Mouse (Mus musculus) embryonic facial prominence, embryonic 14.5 days (tissue): ENCODE data around the gene Phldb1. TPM values are rescaled to one million over a fixed set of nuclear protein-coding genes. Genes with fewer than 3 reads are reported as not detected.

Source experiments
- ATAC-seq: fragments of 200-750 bp; cut with Nextera tagmentation; 2 replicates; pipeline ENCODE4 v1.8.0; 2017; ENCODE audit warnings: low read depth, moderate number of reproducible peaks, moderate TSS enrichment
- DNase-seq: peaks from one replicate; pipeline ENCODE4 v3.0.0-alpha.2; 2015; ENCODE audit warnings: low spot score
- H3K27ac ChIP-seq: fragments of 300-500 bp; sonication (generic); replicated peaks from 2 replicates; pipeline ENCODE4 v1.5.1; 2014; ENCODE audit warnings: low read depth, mild to moderate bottlenecking, low read length, moderate library complexity
- H3K27me3 ChIP-seq: fragments of 300-500 bp; sonication (generic); replicated peaks from 2 replicates; pipeline ENCODE4 v1.6.1; 2014; ENCODE audit warnings: low read length; ENCODE audit not compliant: control insufficient read depth, insufficient read depth
- H3K36me3 ChIP-seq: fragments of 300-500 bp; sonication (generic); 2 replicates; pipeline ENCODE4 v1.6.1; 2014; ENCODE audit warnings: low read length, mixed read lengths; ENCODE audit not compliant: control insufficient read depth, insufficient read depth
- H3K4me1 ChIP-seq: fragments of 300-500 bp; sonication (generic); 2 replicates; pipeline ENCODE4 v1.6.1; 2014; ENCODE audit warnings: antibody characterized with exemption, low read length; ENCODE audit not compliant: control insufficient read depth, insufficient read depth
- H3K4me2 ChIP-seq: fragments of 300-500 bp; sonication (generic); 2 replicates; pipeline ENCODE4 v1.6.1; 2014; ENCODE audit warnings: low read depth, mild to moderate bottlenecking, low read length, moderate library complexity, mixed read lengths
- H3K4me3 ChIP-seq: fragments of 300-500 bp; sonication (generic); 2 replicates; pipeline ENCODE4 v1.5.1; 2014; ENCODE audit warnings: low read depth, mild to moderate bottlenecking, low read length
- H3K9ac ChIP-seq: fragments of 300-500 bp; sonication (generic); 2 replicates; pipeline ENCODE4 v1.6.1; 2014; ENCODE audit warnings: low read depth, mild to moderate bottlenecking, low read length, moderate library complexity, mixed read lengths
- H3K9me3 ChIP-seq: fragments of 300-500 bp; sonication (generic); 2 replicates; pipeline ENCODE4 v1.6.1; 2016; ENCODE audit warnings: low read length; ENCODE audit not compliant: control insufficient read depth
- WGBS: fragments of 180-500 bp; shearing (Covaris S2); extraction: QIAGEN DNeasy Blood & Tissue Kit; methylation state at CpG from one replicate; pipeline ENCODE4 v1.1.7; 2014; 5-methylcytosine and 5-hydroxymethylcytosine counted together
- polyA plus RNA-seq: library from polyadenylated mRNA; unstranded; fragments of >200 nt; fragmentation: Nextera tagmentation; extraction: Ambion mirVana; gene quantifications from 2 replicates; pipeline ENCODE4 v1.2.1, GENCODE M21; 2014

Phldb1 gene
- polyA plus RNA-seq, 1 experiment from 2014 or later, result 40.3 TPM

GRCm38 (mm10) chr9:44748473-44748872 is 13.5 kb upstream of the Phldb1 start:
- DNase-seq (peak; percentile 60), ATAC-seq (0 out of 2 replicates have a peak, but pooled peaks have one; percentile 26)
- Histone ChIP-seq H3K4me2 (no peak overlapping the region), H3K27me3 (no peaks in the 10 kb centered on the region), H3K4me1 (no peaks in the 10 kb centered on the region), H3K9me3 (no peaks in the 10 kb centered on the region), H3K27ac (no peak overlapping the region), H3K36me3 (peaks cover 97% of the 10 kb centered on the region), H3K9ac (no peak overlapping the region), H3K4me3 (no peak overlapping the region)
- 71% methylated on average over 7 of the region's 7 CpGs for WGBS

GRCm38 (mm10) chr9:44747341-44747740 is 12.3 kb upstream of the Phldb1 start:
- Histone ChIP-seq H3K9me3 (no peaks in the 10 kb centered on the region), H3K4me1 (no peaks in the 10 kb centered on the region), H3K4me3 (no peak overlapping the region), H3K9ac (no peak overlapping the region), H3K4me2 (no peak overlapping the region), H3K27me3 (no peaks in the 10 kb centered on the region), H3K36me3 (peaks cover 99% of the 10 kb centered on the region), H3K27ac (no peak overlapping the region)
- WGBS, result 94% methylated on average over 3 of the region's 3 CpGs
- DNase-seq, result no peak
- no peak for ATAC-seq

DNA sequence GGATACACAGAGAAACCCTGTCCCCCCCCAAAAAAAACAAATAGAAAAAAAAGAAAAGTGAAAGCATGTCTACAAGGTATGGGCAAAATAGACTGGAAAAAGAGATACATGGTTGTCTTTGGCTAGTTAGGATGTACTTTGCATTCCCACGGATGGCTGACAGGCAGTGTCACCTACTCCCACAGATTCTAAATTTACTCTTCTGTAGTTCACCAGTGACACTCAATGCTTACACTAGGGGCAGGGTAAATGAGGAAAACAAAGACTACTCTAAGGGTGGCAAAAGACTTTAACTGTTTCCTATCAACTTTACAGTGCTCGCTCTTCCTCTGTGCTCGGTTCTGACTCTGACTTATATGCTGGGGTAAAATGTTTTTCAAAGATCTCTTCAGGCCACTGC is 11.7 kb upstream of the Phldb1 start:
- DNase-seq, result no peak
- Histone ChIP-seq H3K36me3 (peaks cover 96% of the 10 kb centered on the region), H3K9me3 (no peaks in the 10 kb centered on the region), H3K27me3 (no peaks in the 10 kb centered on the region), H3K4me2 (no peak overlapping the region), H3K9ac (no peak overlapping the region), H3K27ac (no peak overlapping the region), H3K4me1 (no peaks in the 10 kb centered on the region), H3K4me3 (no peak overlapping the region)
- ATAC-seq, result no peak
- 87% methylated on average over 3 of the region's 3 CpGs for WGBS

GRCm38 (mm10) chr9:44745371-44745770 is 10.4 kb upstream of the Phldb1 start:
- DNase-seq (no peak), ATAC-seq (no peak)
- H3K27me3 ChIP-seq, result no peaks in the 10 kb centered on the region
- no peak overlapping the region for H3K9ac ChIP-seq
- no peaks in the 10 kb centered on the region for H3K9me3 ChIP-seq
- H3K36me3 ChIP-seq, result peaks cover 89% of the 10 kb centered on the region
- H3K4me2 ChIP-seq, result no peak overlapping the region
- H3K27ac ChIP-seq, result no peak overlapping the region
- H3K4me3 ChIP-seq, result no peak overlapping the region
- no peaks in the 10 kb centered on the region for H3K4me1 ChIP-seq
- WGBS, result 92% methylated on average over 7 of the region's 7 CpGs

GRCm38 (mm10) chr9:44740663-44741192 is 5.7 kb upstream of the Phldb1 start:
- no peak overlapping the region for H3K27ac ChIP-seq
- H3K27me3 ChIP-seq, result no peaks in the 10 kb centered on the region
- no peak overlapping the region for H3K4me2 ChIP-seq
- no peaks in the 10 kb centered on the region for H3K9me3 ChIP-seq
- ATAC-seq (no peak), DNase-seq (no peak)
- H3K9ac ChIP-seq, result no peak overlapping the region
- no peak overlapping the region for H3K4me3 ChIP-seq
- H3K36me3 ChIP-seq, result peaks cover 44% of the 10 kb centered on the region
- peaks cover 13% of the 10 kb centered on the region; the same call in 1 of the 2 replicates for H3K4me1 ChIP-seq
- 97% methylated on average over 1 of the region's 1 CpGs for WGBS

DNA sequence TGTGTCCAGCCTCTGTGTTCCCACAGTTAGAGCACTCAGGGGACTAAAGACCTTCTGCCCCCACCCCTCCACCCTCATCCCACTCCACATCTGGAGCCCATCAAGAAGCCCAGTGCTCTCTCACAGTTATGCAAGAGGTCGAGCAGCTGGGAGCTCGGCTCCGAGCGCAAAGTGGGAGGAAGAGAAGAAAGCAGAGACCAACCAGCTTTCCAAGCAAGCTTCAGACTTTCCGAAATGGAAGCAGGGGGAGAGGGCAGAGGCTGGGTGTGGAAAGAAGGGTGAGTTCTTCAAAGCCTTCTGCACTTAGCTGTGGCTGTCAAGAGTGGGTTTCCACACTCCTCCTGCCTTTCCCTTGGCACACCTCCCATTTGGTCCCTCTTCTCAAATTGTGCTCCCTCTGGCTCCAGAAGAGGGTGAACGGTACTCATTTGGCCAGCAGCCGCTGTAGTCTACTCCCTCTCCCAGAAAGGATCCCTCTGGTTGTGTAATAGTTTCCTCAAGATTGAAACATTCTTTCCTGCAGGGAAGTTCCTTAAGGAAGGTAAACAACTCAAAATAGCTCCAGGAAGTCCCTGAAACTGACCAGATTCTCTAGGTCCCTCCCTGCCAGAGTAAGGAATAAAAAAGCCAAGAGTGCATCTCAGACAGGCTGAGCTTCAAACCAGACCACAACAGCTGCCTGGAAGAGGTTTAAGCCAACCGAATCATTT is 2.4 kb upstream of the Phldb1 start:
- Histone ChIP-seq H3K4me2 (peak overlapping the region; percentile 21; the same call in 1 of the 2 replicates), H3K9me3 (no peaks in the 10 kb centered on the region), H3K27me3 (0 out of 2 replicates have a peak, but pooled peaks cover 2% of the 10 kb centered on the region), H3K36me3 (peaks cover 11% of the 10 kb centered on the region), H3K27ac (peak overlapping the region; percentile 85), H3K9ac (no peak overlapping the region), H3K4me3 (no peak overlapping the region), H3K4me1 (peaks cover 25% of the 10 kb centered on the region)
- peak; percentile 78 for DNase-seq
- peak; percentile 31 for ATAC-seq
- WGBS, result 18% methylated on average over 8 of the region's 8 CpGs

DNA sequence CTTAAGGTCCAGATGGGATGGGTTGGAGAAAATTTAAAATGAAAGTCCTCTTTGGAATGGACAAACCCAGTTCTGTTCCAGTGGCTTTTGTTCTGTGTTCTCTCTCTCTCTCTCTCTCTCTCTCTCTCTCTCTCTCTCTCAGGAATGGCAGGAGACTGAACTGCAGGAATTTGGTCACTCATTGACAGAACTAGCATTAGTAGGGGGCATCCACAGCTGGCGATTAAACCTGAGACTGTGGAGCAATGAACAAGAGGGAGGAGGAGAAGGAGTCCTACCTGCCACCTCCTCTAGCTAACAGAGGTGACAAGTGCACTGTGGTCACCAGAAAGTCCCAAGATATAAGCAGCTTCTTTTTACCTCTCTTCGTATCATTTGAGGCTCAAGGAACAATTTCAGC is 1.3 kb upstream of the Phldb1 start:
- Histone ChIP-seq H3K36me3 (peaks cover 3% of the 10 kb centered on the region; the same call in 1 of the 2 replicates), H3K4me1 (peaks cover 25% of the 10 kb centered on the region), H3K4me2 (no peak overlapping the region), H3K4me3 (no peak overlapping the region), H3K9me3 (no peaks in the 10 kb centered on the region), H3K9ac (no peak overlapping the region), H3K27me3 (0 out of 2 replicates have a peak, but pooled peaks cover 2% of the 10 kb centered on the region), H3K27ac (0 out of 2 replicates have a peak overlapping the region, but pooled peaks have one; percentile 85)
- WGBS, result 49% methylated on average over 2 of the region's 2 CpGs
- DNase-seq (no peak), ATAC-seq (no peak)

DNA sequence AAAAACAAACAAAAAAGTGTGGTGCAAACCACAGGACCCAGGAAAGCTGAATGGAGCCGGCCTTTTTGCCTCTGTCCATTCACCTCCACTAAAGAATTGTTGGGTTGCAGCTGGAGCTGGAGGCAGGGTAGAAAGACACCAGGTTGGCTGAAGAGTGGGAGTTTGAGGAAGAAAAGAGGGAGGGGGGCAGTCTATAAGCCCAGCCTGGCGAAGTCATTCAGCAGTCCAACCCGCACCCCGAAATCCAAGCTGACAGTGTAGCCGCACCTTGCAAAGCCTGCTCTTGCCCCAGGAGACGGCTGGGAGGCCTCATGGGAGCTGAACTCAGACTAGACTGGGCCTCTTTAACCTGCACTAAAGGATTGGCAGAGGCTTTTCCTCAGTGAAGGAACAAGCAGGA is 888 bp upstream of the Phldb1 start:
- no peak overlapping the region for H3K9ac ChIP-seq
- H3K36me3 ChIP-seq, result no peaks in the 10 kb centered on the region
- no peak overlapping the region for H3K4me3 ChIP-seq
- peaks cover 25% of the 10 kb centered on the region for H3K4me1 ChIP-seq
- H3K27ac ChIP-seq, result 0 out of 2 replicates have a peak overlapping the region, but pooled peaks have one; percentile 81
- 0 out of 2 replicates have a peak, but pooled peaks cover 2% of the 10 kb centered on the region for H3K27me3 ChIP-seq
- DNase-seq, result no peak
- no peaks in the 10 kb centered on the region for H3K9me3 ChIP-seq
- 0 out of 2 replicates have a peak overlapping the region, but pooled peaks have one; percentile 96 for H3K4me2 ChIP-seq
- no peak for ATAC-seq
- WGBS, result 67% methylated on average over 6 of the region's 6 CpGs
